Mouse (Mus musculus): ENCODE measurements at regions not wholly inside any gene's neighbourhood (a gene's known extent, or its start where the extent isn't known, plus 50 kb on each side); places are given as distances from the start of the nearest gene placed in this dataset.

- DNase-seq (ENCODE audit: low read depth) = no peak
Observed at GRCm38 (mm10) chr9:75955082-75955481, 59.6 kb upstream of the Hmgcll1 start.

GRCm38 (mm10) chr9:75956370-75956769, 58.3 kb upstream of the Hmgcll1 start:
- DNase-seq (ENCODE audit: low read depth) = no peak

- DNase-seq (ENCODE audit: low read depth) = no peak
Observed at GRCm38 (mm10) chr9:75958720-75959339, 55.8 kb upstream of the Hmgcll1 start.

- DNase-seq (ENCODE audit: low read depth) = no peak
Observed at GRCm38 (mm10) chr9:75959775-75960174, 54.9 kb upstream of the Hmgcll1 start.

- peak; percentile 33 for DNase-seq (ENCODE audit: low read depth)
Observed at GRCm38 (mm10) chr9:75960587-75961349, 53.9 kb upstream of the Hmgcll1 start.
